Mouse (Mus musculus) CH12.LX (cell line): Measurements from ENCODE around the gene Caap1. TPM values are rescaled to one million over a fixed set of nuclear protein-coding genes. Genes with fewer than 3 reads are reported as not detected.
A peak's percentile ranks its signal among the peaks of the same experiment; 100 is the strongest.

ENCODE experiments used
- DNase-seq: peaks from one replicate; pipeline ENCODE4 v3.0.0-alpha.2; 2013; ENCODE audit errors: extremely low read depth
- H3K27ac ChIP-seq: 2 replicates; pipeline ENCODE4 v1.5.1; 2012; ENCODE audit warnings: low read depth, mild to moderate bottlenecking, control low read depth, moderate library complexity; ENCODE audit not compliant: insufficient read depth
- H3K27me3 ChIP-seq: replicated peaks from 2 replicates; pipeline ENCODE3; 2012; ENCODE audit warnings: inconsistent platforms
- H3K36me3 ChIP-seq, 2 experiments: replicated peaks in 1 of 2; 2 replicates each; pipeline versions ENCODE3 to v1.6.1; 2012; ENCODE audit warnings: inconsistent platforms in 1 of 2, low read length in 1 of 2, mild to moderate bottlenecking in 1 of 2, mixed read lengths in 1 of 2, moderate library complexity in 1 of 2; ENCODE audit not compliant: control insufficient read depth in 1 of 2, insufficient read depth in 1 of 2
- H3K4me1 ChIP-seq, 2 experiments: 2 replicates each; pipeline ENCODE4 v1.6.1; 2012; ENCODE audit warnings: inconsistent platforms in 1 of 2, moderate library complexity in 1 of 2; ENCODE audit not compliant: insufficient read depth in 2 of 2, control insufficient read depth in 1 of 2
- H3K4me2 ChIP-seq: 2 replicates; pipeline ENCODE4 v1.6.1; 2012; ENCODE audit warnings: low read depth, mild to moderate bottlenecking, control low read depth; ENCODE audit not compliant: poor library complexity, insufficient read depth, severe bottlenecking
- H3K4me3 ChIP-seq, 3 experiments: fragments of 150-350 bp in 1 of 3; sonication (generic) in 1 of 3; replicated peaks in 1 of 3; 2 replicates each; pipeline versions ENCODE3 to v1.5.1; 2011 to 2012; ENCODE audit warnings: low read depth in 2 of 3, low read length in 2 of 3, mild to moderate bottlenecking in 2 of 3, moderate library complexity in 2 of 3, control low read depth in 1 of 3, improper control_type of control experiment in 1 of 3, inconsistent platforms in 1 of 3, mixed read lengths in 1 of 3; ENCODE audit not compliant: poor library complexity in 1 of 3
- H3K79me2 ChIP-seq: replicated peaks from 2 replicates; pipeline ENCODE4 v1.6.1; 2012; ENCODE audit warnings: mild to moderate bottlenecking, moderate library complexity; ENCODE audit not compliant: control insufficient read depth, poor library complexity, insufficient read depth, severe bottlenecking; ENCODE audit errors: extremely low read depth
- H3K9ac ChIP-seq: 2 replicates; pipeline ENCODE4 v1.6.1; 2012; ENCODE audit warnings: low read depth, mild to moderate bottlenecking, control low read depth, moderate library complexity; ENCODE audit not compliant: insufficient read depth
- H3K9me3 ChIP-seq: replicated peaks from 2 replicates; pipeline ENCODE3; 2012; ENCODE audit warnings: low read length, inconsistent platforms, mixed read lengths
- BHLHE40 ChIP-seq: IDR thresholded peaks from 2 replicates; pipeline ENCODE4 v1.6.1; 2011; ENCODE audit warnings: mild to moderate bottlenecking, low read depth, low read length, improper control_type of control experiment
- CHD1 ChIP-seq: IDR thresholded peaks from 2 replicates; pipeline ENCODE4 v1.6.1; 2012; ENCODE audit warnings: low read depth, low read length, improper control_type of control experiment, inconsistent platforms
- CHD2 ChIP-seq: IDR thresholded peaks from 2 replicates; pipeline ENCODE4 v1.6.1; 2011; ENCODE audit warnings: low read length, improper control_type of control experiment
- CTCF ChIP-seq, 2 experiments: IDR thresholded peaks in 1 of 2; conservative IDR thresholded peaks in 1 of 2; 2 replicates each; pipeline ENCODE4 v1.5.1; 2011 to 2012; ENCODE audit warnings: low read depth in 2 of 2, low read length in 2 of 2, improper control_type of control experiment in 1 of 2, inconsistent platforms in 1 of 2, mild to moderate bottlenecking in 1 of 2, moderate library complexity in 1 of 2
- E2F4 ChIP-seq: IDR thresholded peaks from 2 replicates; pipeline ENCODE4 v1.6.1; 2011; ENCODE audit warnings: low read depth, low read length, improper control_type of control experiment; ENCODE audit not compliant: insufficient replicate concordance
- ELF1 ChIP-seq: IDR thresholded peaks from 2 replicates; pipeline ENCODE4 v1.6.1; 2014; ENCODE audit warnings: low read depth, mild to moderate bottlenecking, inconsistent platforms, low read length, improper control_type of control experiment
- EP300 ChIP-seq: IDR thresholded peaks from 2 replicates; pipeline ENCODE4 v1.6.1; 2011; ENCODE audit warnings: low read length, improper control_type of control experiment
- ETS1 ChIP-seq: conservative IDR thresholded peaks from 2 replicates; pipeline ENCODE4 v1.6.1; 2012; ENCODE audit warnings: low read depth, mild to moderate bottlenecking, inconsistent platforms, low read length, improper control_type of control experiment, moderate library complexity
- GABPA ChIP-seq: IDR thresholded peaks from 2 replicates; pipeline ENCODE4 v1.6.1; 2012; ENCODE audit warnings: low read depth, low read length, improper control_type of control experiment, inconsistent platforms; ENCODE audit not compliant: insufficient replicate concordance
- HCFC1 ChIP-seq: IDR thresholded peaks from 2 replicates; pipeline ENCODE4 v1.6.1; 2012; ENCODE audit warnings: low read depth, mild to moderate bottlenecking, inconsistent platforms, low read length, improper control_type of control experiment
- IRF4 ChIP-seq: IDR thresholded peaks from 2 replicates; pipeline ENCODE4 v1.6.1; 2014; ENCODE audit warnings: low read depth, mild to moderate bottlenecking, inconsistent platforms, low read length, improper control_type of control experiment
- JUN ChIP-seq: IDR thresholded peaks from 2 replicates; pipeline ENCODE4 v1.6.1; 2011; ENCODE audit warnings: low read depth, mild to moderate bottlenecking, low read length, improper control_type of control experiment, moderate library complexity; ENCODE audit not compliant: insufficient read depth
- JUND ChIP-seq: conservative IDR thresholded peaks from 2 replicates; pipeline ENCODE4 v1.6.1; 2011; ENCODE audit warnings: low read depth, low read length, improper control_type of control experiment
- KAT2A ChIP-seq: IDR thresholded peaks from 2 replicates; pipeline ENCODE4 v1.6.1; 2012; ENCODE audit warnings: low read length, improper control_type of control experiment, inconsistent platforms; ENCODE audit not compliant: insufficient replicate concordance
- MAFK ChIP-seq: IDR thresholded peaks from 2 replicates; pipeline ENCODE4 v1.6.1; 2011; ENCODE audit warnings: low read length, improper control_type of control experiment; ENCODE audit not compliant: insufficient replicate concordance
- MAX ChIP-seq: IDR thresholded peaks from 2 replicates; pipeline ENCODE4 v1.6.1; 2011; ENCODE audit warnings: low read length, improper control_type of control experiment
- MAZ ChIP-seq: IDR thresholded peaks from 2 replicates; pipeline ENCODE4 v1.6.1; 2012; ENCODE audit warnings: low read depth, mild to moderate bottlenecking, inconsistent platforms, low read length, improper control_type of control experiment, moderate library complexity
- MEF2A ChIP-seq: IDR thresholded peaks from 2 replicates; pipeline ENCODE4 v1.6.1; 2014; ENCODE audit warnings: low read depth, mild to moderate bottlenecking, inconsistent platforms, low read length, improper control_type of control experiment, borderline replicate concordance
- MXI1 ChIP-seq: IDR thresholded peaks from 2 replicates; pipeline ENCODE4 v1.6.1; 2011; ENCODE audit warnings: mild to moderate bottlenecking, low read depth, low read length, improper control_type of control experiment
- MYC ChIP-seq: IDR thresholded peaks from 2 replicates; pipeline ENCODE4 v1.6.1; 2011; ENCODE audit warnings: low read depth, mild to moderate bottlenecking, improper control_type of control experiment, low read length
- NELFE ChIP-seq: IDR thresholded peaks from 2 replicates; pipeline ENCODE4 v1.6.1; 2011; ENCODE audit warnings: low read depth, low read length, improper control_type of control experiment
- NRF1 ChIP-seq: IDR thresholded peaks from 2 replicates; pipeline ENCODE4 v1.6.1; 2014; ENCODE audit warnings: low read depth, mild to moderate bottlenecking, inconsistent platforms, low read length, improper control_type of control experiment, moderate library complexity
- PAX5 ChIP-seq: IDR thresholded peaks from 2 replicates; pipeline ENCODE4 v1.6.1; 2012; ENCODE audit warnings: low read length, inconsistent platforms, mixed read lengths
- POLR2A ChIP-seq: IDR thresholded peaks from 2 replicates; pipeline ENCODE4 v1.6.1; 2011; ENCODE audit warnings: low read depth, mild to moderate bottlenecking, improper control_type of control experiment, low read length
- POLR2AphosphoS2 ChIP-seq: IDR thresholded peaks from 2 replicates; pipeline ENCODE4 v1.6.1; 2011; ENCODE audit warnings: low read depth, low read length, improper control_type of control experiment
- RAD21 ChIP-seq: IDR thresholded peaks from 2 replicates; pipeline ENCODE4 v1.6.1; 2011; ENCODE audit warnings: low read depth, mild to moderate bottlenecking, low read length, improper control_type of control experiment, moderate library complexity
- RCOR1 ChIP-seq: conservative IDR thresholded peaks from 2 replicates; pipeline ENCODE4 v1.6.1; 2012; ENCODE audit warnings: low read depth, mild to moderate bottlenecking, inconsistent platforms, low read length, improper control_type of control experiment
- SIN3A ChIP-seq: IDR thresholded peaks from 2 replicates; pipeline ENCODE4 v1.6.1; 2012; ENCODE audit warnings: low read length, improper control_type of control experiment, inconsistent platforms
- SMC3 ChIP-seq: IDR thresholded peaks from 2 replicates; pipeline ENCODE4 v1.6.1; 2011; ENCODE audit warnings: low read depth, low read length, improper control_type of control experiment
- TBP ChIP-seq: conservative IDR thresholded peaks from 2 replicates; pipeline ENCODE4 v1.6.1; 2011; ENCODE audit warnings: low read depth, low read length, improper control_type of control experiment
- TCF12 ChIP-seq: IDR thresholded peaks from 2 replicates; pipeline ENCODE4 v1.6.1; 2014; ENCODE audit warnings: low read depth, mild to moderate bottlenecking, inconsistent platforms, low read length, improper control_type of control experiment
- UBTF ChIP-seq: IDR thresholded peaks from 2 replicates; pipeline ENCODE4 v1.6.1; 2012; ENCODE audit warnings: low read depth, mild to moderate bottlenecking, inconsistent platforms, low read length, improper control_type of control experiment, moderate library complexity
- USF1 ChIP-seq: IDR thresholded peaks from 2 replicates; pipeline ENCODE4 v1.6.1; 2014; ENCODE audit warnings: low read depth, mild to moderate bottlenecking, inconsistent platforms, low read length, improper control_type of control experiment
- USF2 ChIP-seq: conservative IDR thresholded peaks from 2 replicates; pipeline ENCODE4 v1.6.1; 2011; ENCODE audit warnings: low read depth, low read length, improper control_type of control experiment
- ZC3H11A ChIP-seq: IDR thresholded peaks from 2 replicates; pipeline ENCODE4 v1.6.1; 2012; ENCODE audit warnings: low read depth, mild to moderate bottlenecking, inconsistent platforms, low read length, improper control_type of control experiment
- ZKSCAN1 ChIP-seq: IDR thresholded peaks from 2 replicates; pipeline ENCODE4 v1.6.1; 2012; ENCODE audit warnings: low read depth, inconsistent platforms, low read length, improper control_type of control experiment, borderline replicate concordance
- ZMIZ1 ChIP-seq: IDR thresholded peaks from 2 replicates; pipeline ENCODE4 v1.6.1; 2012; ENCODE audit warnings: low read depth, mild to moderate bottlenecking, inconsistent platforms, low read length, improper control_type of control experiment
- ZNF384 ChIP-seq: IDR thresholded peaks from 2 replicates; pipeline ENCODE4 v1.6.1; 2012; ENCODE audit warnings: low read depth, low read length, improper control_type of control experiment, inconsistent platforms
- dilution Hi-C: fragments of 300-500 bp; cut with MboI; formaldehyde crosslinking; loops from 2 replicates; pipeline ENCODE4 v1.14.3; 2020; ENCODE audit warnings: low sequenced_read_pairs; ENCODE audit not compliant: extremely low pct_unique_long_range_greater_than_20kb, extremely low pct_ligation_motif_present
- in situ Hi-C: fragments of 300-500 bp; cut with MboI; formaldehyde crosslinking; loops from 3 replicates; pipeline ENCODE4 v1.14.3; 2019; ENCODE audit warnings: low sequenced_read_pairs, low pct_ligation_motif_present, low pct_unique_long_range_greater_than_20kb, mixed read lengths
- polyA plus RNA-seq: library from polyadenylated mRNA; unstranded; fragments of >175 nt; gene quantifications from 2 replicates; pipeline ENCODE4 v1.2.1, GENCODE M21; 2012; ENCODE audit warnings: low read depth; ENCODE audit not compliant: insufficient read length
- total RNA-seq, 2 experiments: library from RNA; depleted of rRNA; stranded (reverse); fragments of 300-350 nt in 1 of 2; fragments of >200 nt in 1 of 2; gene quantifications; 2 replicates each; pipeline ENCODE4 v1.2.3; 2012 to 2014

Gene Caap1
- total and polyA plus RNA-seq, 3 experiments = 10.2 to 34.1 (median 18.7) TPM

DNA sequence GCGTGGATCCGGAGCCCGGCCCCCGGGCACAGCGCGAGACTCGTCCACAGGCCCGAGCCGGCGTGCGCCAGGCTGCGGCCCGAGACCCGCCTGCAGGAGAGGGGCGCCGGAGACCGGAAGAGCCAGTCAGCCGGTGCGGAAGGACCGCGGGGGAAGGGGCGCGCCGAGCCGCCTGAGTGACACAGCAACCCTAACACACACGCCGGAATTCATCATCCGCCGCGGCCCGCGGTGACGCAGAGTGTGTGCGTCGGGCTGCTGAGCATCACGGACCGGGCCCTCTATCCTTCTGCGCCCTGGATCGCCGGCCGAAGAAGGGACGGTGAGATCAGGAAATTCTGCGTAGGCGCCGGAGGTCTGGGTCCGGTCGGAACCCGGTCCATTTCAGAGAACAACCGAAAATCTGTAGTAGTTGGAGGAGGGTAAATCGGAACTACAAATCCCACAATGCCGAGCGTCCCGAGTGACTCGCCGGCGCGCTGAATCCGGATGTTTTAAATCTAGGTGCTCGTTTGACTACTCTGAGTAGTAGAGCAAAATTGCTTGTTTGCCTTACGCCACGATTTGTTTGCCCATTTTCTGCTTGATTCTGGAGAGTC lies 46.5 kb upstream of the Caap1 start, which contains the start of gene Plaa:
Gene Plaa (minus strand): TSS at position 214 of the 599 bp plus-strand sequence.
- H3K4me2 ChIP-seq = peak within 1 kb of the TSS; percentile 85
- dilution Hi-C loops = no loop called here
- H3K9me3 ChIP-seq = no peaks in the 10 kb centered on the region
- peak within 1 kb of the TSS; percentile 57 for H3K27ac ChIP-seq
- in situ Hi-C loops = no loop called here
- H3K9ac ChIP-seq = peak within 1 kb of the TSS; percentile 85
- H3K4me1 ChIP-seq = peaks cover 3 to 26% of the 10 kb centered on the region in 2 experiments; a peak in 3 of 4 replicates
- peak; percentile 88 for DNase-seq
- H3K4me3 ChIP-seq = peak within 1 kb of the TSS; percentile 94 to 98 (median 96)
- H3K36me3 ChIP-seq = peaks cover 0 to 3% of the 10 kb centered on the region in 2 experiments
- TF ChIP-seq ETS1 (no peak; the same call in 1 of the 2 replicates), IRF4 (no peak), HCFC1 (peak; percentile 93), SMC3 (no peak), UBTF (peak; percentile 49; the same call in 1 of the 2 replicates), E2F4 (peak; percentile 55; the same call in 1 of the 2 replicates), ELF1 (peak; percentile 91), POLR2AphosphoS2 (peak; percentile 6; the same call in 1 of the 2 replicates), CHD1 (no peak), SIN3A (peak; percentile 47; the same call in 1 of the 2 replicates), ZNF384 (no peak), TBP (peak; percentile 79), EP300 (no peak), KAT2A (peak; percentile 94; the same call in 1 of the 2 replicates), USF2 (no peak), MXI1 (peak; percentile 76; the same call in 1 of the 2 replicates), MAFK (peak; percentile 51; the same call in 1 of the 2 replicates), JUND (no peak), MAX (no peak), ZMIZ1 (no peak; the same call in 1 of the 2 replicates), ZKSCAN1 (no peak), ZC3H11A (no peak), GABPA (peak; percentile 59; the same call in 1 of the 2 replicates), NRF1 (peak; percentile 38; the same call in 1 of the 2 replicates), USF1 (peak; percentile 14), MAZ (no peak), RCOR1 (no peak), CHD2 (peak; percentile 59; the same call in 1 of the 2 replicates), MYC (no peak), TCF12 (peak; percentile 53; the same call in 1 of the 2 replicates), CTCF (conservative IDR thresholded peaks at IDR 0.05 in 1 of 2, IDR thresholded peaks at IDR 0.05 in 1 of 2; ENCODE audit: low read depth in 2 of 2, low read length in 2 of 2) (no peak), BHLHE40 (no peak), MEF2A (no peak), POLR2A (peak; percentile 71), NELFE (peak; percentile 58; the same call in 1 of the 2 replicates), RAD21 (no peak), JUN (no peak), PAX5 (no peak)
- no peaks in the 10 kb centered on the region for H3K27me3 ChIP-seq
- peaks cover 33% of the 10 kb centered on the region for H3K79me2 ChIP-seq
